10 mouse cellular contexts compared by ENCODE assay signal in genomic region chr2:165275124-165275640, GRCm38 (mm10). TPM values are rescaled to one million over a fixed set of nuclear protein-coding genes. Genes with fewer than 3 reads are reported as not detected.
A peak's percentile ranks its signal among the peaks of the same experiment; 100 is the strongest.
DNase-seq lines count a peak whose midpoint lies in the region; ATAC-seq and TF ChIP-seq lines count a peak whose summit lies in the region.
"Had no signal": no experiment of that assay in that cellular context is flagged by ENCODE, and none has a peak within 500 bp of the region (broad histone marks: within the 10 kb centered on the region; RNA-seq: fewer than 3 reads in every experiment).

No protein-coding gene starts in this region.

- 0 out of 2 replicates have a peak, but pooled peaks cover 11% of the 10 kb centered on the region for H3K27me3 ChIP-seq in heart, embryonic 12.5 days (replicated peaks)
- peaks cover 22% of the 10 kb centered on the region for H3K27me3 ChIP-seq in embryonic facial prominence, embryonic 10.5 days (replicated peaks; ENCODE audit: low read depth, poor library complexity, severe bottlenecking)
- H3K27me3 ChIP-seq in hindbrain, embryonic 15.5 days: no peaks in the 10 kb centered on the region
- no peaks in the 10 kb centered on the region; the same call in none of the 2 replicates for H3K27me3 ChIP-seq in neural tube, embryonic 12.5 days (replicated peaks)

- WGBS in heart, embryonic 12.5 days: 56% methylated on average over 8 of the region's 8 CpGs
- WGBS in embryonic facial prominence, embryonic 10.5 days: 31% methylated on average over 8 of the region's 8 CpGs
- WGBS in hindbrain, embryonic 15.5 days: 29% methylated on average over 8 of the region's 8 CpGs
- WGBS in neural tube, embryonic 12.5 days: 26% methylated on average over 8 of the region's 8 CpGs

- H3K27ac ChIP-seq in heart, embryonic 12.5 days (ENCODE audit: poor library complexity, severe bottlenecking): no peak overlapping the region
- H3K27ac ChIP-seq in embryonic facial prominence, embryonic 10.5 days (replicated peaks): peak overlapping the region; percentile 59
- H3K27ac ChIP-seq in hindbrain, embryonic 15.5 days (replicated peaks): peak overlapping the region; percentile 59
- no peak overlapping the region for H3K27ac ChIP-seq in neural tube, embryonic 12.5 days
- no peak overlapping the region for H3K27ac ChIP-seq in gastrocnemius, adult 2 months

- H3K9ac ChIP-seq in heart, embryonic 12.5 days: no peak overlapping the region
- no peak overlapping the region for H3K9ac ChIP-seq in hindbrain, embryonic 15.5 days
- H3K9ac ChIP-seq in neural tube, embryonic 12.5 days: no peak overlapping the region

- intact Hi-C loops in gastrocnemius, adult 2 months (cut with DNase I): loop anchor here (5.0 kb wide), 1 partner anchor 38 kb away; no protein-coding TSS in a partner anchor
- intact Hi-C loops in left cerebral cortex, postnatal 25 days (cut with DNase I): loop anchor here (5.0 kb wide), 1 partner anchor 313 kb away; the partner anchor contains the start of gene Slc12a5

- H3K4me2 ChIP-seq in heart, embryonic 12.5 days: no peak overlapping the region
- no peak overlapping the region for H3K4me2 ChIP-seq in hindbrain, embryonic 15.5 days
- 0 out of 2 replicates have a peak overlapping the region, but pooled peaks have one; percentile 22 for H3K4me2 ChIP-seq in neural tube, embryonic 12.5 days (replicated peaks)

- 0 out of 2 replicates have a peak, but pooled peaks have one; percentile 6 for ATAC-seq in heart, embryonic 12.5 days (ENCODE audit: insufficient number of reproducible peaks, low FRiP score)
- peak; percentile 49 for ATAC-seq in hindbrain, embryonic 15.5 days (ENCODE audit: low FRiP score, low read depth)
- peak; percentile 29; the same call in 1 of the 2 replicates for ATAC-seq in neural tube, embryonic 12.5 days (ENCODE audit: low FRiP score, low read depth)
- ATAC-seq: activated CD4-positive, CD25-positive, alpha-beta regulatory T cell, adult 4 months had no signal

- peaks cover 19% of the 10 kb centered on the region for H3K36me3 ChIP-seq in heart, embryonic 12.5 days
- peaks cover 23% of the 10 kb centered on the region for H3K36me3 ChIP-seq in embryonic facial prominence, embryonic 10.5 days (replicated peaks)
- peaks cover 5% of the 10 kb centered on the region; the same call in 1 of the 2 replicates for H3K36me3 ChIP-seq in hindbrain, embryonic 15.5 days
- H3K36me3 ChIP-seq in neural tube, embryonic 12.5 days: peaks cover 18% of the 10 kb centered on the region

- no peak overlapping the region for H3K4me3 ChIP-seq in heart, embryonic 12.5 days
- 0 out of 2 replicates have a peak overlapping the region, but pooled peaks have one; percentile 16 for H3K4me3 ChIP-seq in embryonic facial prominence, embryonic 10.5 days
- H3K4me3 ChIP-seq in hindbrain, embryonic 15.5 days: no peak overlapping the region
- H3K4me3 ChIP-seq in neural tube, embryonic 12.5 days: no peak overlapping the region
- no peak overlapping the region for H3K4me3 ChIP-seq in gastrocnemius, adult 2 months

- no peaks in the 10 kb centered on the region for H3K9me3 ChIP-seq in heart, embryonic 12.5 days (replicated peaks)
- H3K9me3 ChIP-seq in embryonic facial prominence, embryonic 10.5 days: no peaks in the 10 kb centered on the region
- H3K9me3 ChIP-seq in hindbrain, embryonic 15.5 days: no peaks in the 10 kb centered on the region
- H3K9me3 ChIP-seq in neural tube, embryonic 12.5 days: no peaks in the 10 kb centered on the region

- no peak for DNase-seq in heart, adult 8-10 months (ENCODE audit: low spot score)
- DNase-seq in embryonic facial prominence, embryonic 10.5 days (ENCODE audit: low spot score): peak; percentile 65
- DNase-seq in gastrocnemius, adult 2 months: no peak
- no peak for DNase-seq in adipocyte (ENCODE audit: low spot score)
- DNase-seq in left cerebral cortex, postnatal 25 days (ENCODE audit: low spot score in 2 of 2): no peak

- peaks cover 19% of the 10 kb centered on the region for H3K4me1 ChIP-seq in heart, embryonic 12.5 days (replicated peaks)
- H3K4me1 ChIP-seq in embryonic facial prominence, embryonic 10.5 days: peaks cover 63% of the 10 kb centered on the region
- H3K4me1 ChIP-seq in hindbrain, embryonic 15.5 days (replicated peaks): peaks cover 48% of the 10 kb centered on the region
- H3K4me1 ChIP-seq in neural tube, embryonic 12.5 days: peaks cover 40% of the 10 kb centered on the region

- no peak for TF ChIP-seq CTCF in gastrocnemius, adult 2 months (IDR thresholded peaks at IDR 0.05)

RNA-seq across cellular contexts. Expression of gene Slc35c2, which starts 12.5 kb away (rescaled TPM):
- polyA plus RNA-seq in heart, embryonic 12.5 days (2016; fragmentation: Nextera tagmentation; extraction: Ambion mirVana): 39.7 and 40.6 TPM in 2 replicates
- 10 to 100 TPM; 17.9 to 22.1 (median 19.5) TPM for total RNA-seq in heart, adult 8-10 months (2022)
- 59.2 and 64.6 TPM in 2 replicates for polyA plus RNA-seq in embryonic facial prominence, embryonic 10.5 days (2016; fragmentation: Nextera tagmentation; extraction: Ambion mirVana)
- 69.2 and 72.5 TPM in 2 replicates for polyA plus RNA-seq in hindbrain, embryonic 15.5 days (2015; fragmentation: Nextera tagmentation; extraction: Ambion mirVana)
- 52.9 and 59.9 TPM in 2 replicates for polyA plus RNA-seq in neural tube, embryonic 12.5 days (2016; fragmentation: Nextera tagmentation; extraction: Ambion mirVana)
- total RNA-seq in gastrocnemius, adult 2 months (2021): 10 to 100 TPM; 19.6 to 20.6 TPM
- 10 to 100 TPM; 55.3 to 56.6 TPM for total RNA-seq in left cerebral cortex, postnatal 25 days (2021)

RNA-seq across cellular contexts. Expression of gene Cdh22, which starts 40.5 kb away (rescaled TPM):
- polyA plus RNA-seq in heart, embryonic 12.5 days (2016; fragmentation: Nextera tagmentation; extraction: Ambion mirVana): not detected in 2 replicates
- total RNA-seq in heart, adult 8-10 months (2022): 1 to 10 TPM in 2 of 4 experiments, under 1 TPM in 2; 0.75 to 2.2 (median 0.99) TPM
- polyA plus RNA-seq in embryonic facial prominence, embryonic 10.5 days (2016; fragmentation: Nextera tagmentation; extraction: Ambion mirVana): 0.91 and 1.1 TPM in 2 replicates
- 16.4 and 16.6 TPM in 2 replicates for polyA plus RNA-seq in hindbrain, embryonic 15.5 days (2015; fragmentation: Nextera tagmentation; extraction: Ambion mirVana)
- polyA plus RNA-seq in neural tube, embryonic 12.5 days (2016; fragmentation: Nextera tagmentation; extraction: Ambion mirVana): 10.0 and 10.4 TPM in 2 replicates
- under 1 TPM; 0.36 to 0.64 TPM for total RNA-seq in gastrocnemius, adult 2 months (2021)
- total RNA-seq in left cerebral cortex, postnatal 25 days (2021): 10 to 100 TPM; 53.9 to 54.7 TPM
- polyA plus RNA-seq: activated CD4-positive, CD25-positive, alpha-beta regulatory T cell, adult 4 months; liver, embryonic 16.5 days had no signal

RNA-seq across cellular contexts. Expression of gene Elmo2, which starts 51.1 kb away (rescaled TPM):
- 47.1 TPM in 2 replicates for polyA plus RNA-seq in heart, embryonic 12.5 days (2016; fragmentation: Nextera tagmentation; extraction: Ambion mirVana)
- total RNA-seq in heart, adult 8-10 months (2022): 10 to 100 TPM; 13.7 to 16.4 (median 13.8) TPM
- polyA plus RNA-seq in embryonic facial prominence, embryonic 10.5 days (2016; fragmentation: Nextera tagmentation; extraction: Ambion mirVana): 91.0 and 93.5 TPM in 2 replicates
- polyA plus RNA-seq in hindbrain, embryonic 15.5 days (2015; fragmentation: Nextera tagmentation; extraction: Ambion mirVana): 94.3 and 101 TPM in 2 replicates
- 84.4 and 87.0 TPM in 2 replicates for polyA plus RNA-seq in neural tube, embryonic 12.5 days (2016; fragmentation: Nextera tagmentation; extraction: Ambion mirVana)
- total RNA-seq in gastrocnemius, adult 2 months (2021): 10 to 100 TPM; 12.8 to 15.0 TPM
- total RNA-seq in left cerebral cortex, postnatal 25 days (2021): 100 to 1,000 TPM; 171 to 173 TPM

Comparison
In these comparisons a context has a peak if more than half of its experiments do, and no peak if none do; other contexts are left out.
1. H3K27ac ChIP-seq: peak in embryonic facial prominence, embryonic 10.5 days (single experiment) and hindbrain, embryonic 15.5 days (single experiment); none in heart, embryonic 12.5 days (single experiment), neural tube, embryonic 12.5 days (single experiment) and gastrocnemius, adult 2 months (single experiment).
2. Peak in every context shown above with its lines, with median percentiles within 50 percentile points of each other: ATAC-seq.